Mouse (Mus musculus) kidney, postnatal 36 days (tissue): Measurements from ENCODE around the gene Cpne4.

Source experiments
- DNase-seq, 2 experiments: peaks; one replicate each; pipeline ENCODE4 v3.0.0; 2021 to 2022; ENCODE audit warnings: mixed read lengths in 2 of 2

Gene Cpne4

GRCm38 (mm10) chr9:105049636-105050035, 502.6 kb downstream of the Cpne4 start:
- DNase-seq, result no peak

- no peak for DNase-seq
Measured at GRCm38 (mm10) chr9:105050257-105050656, 503.2 kb downstream of the Cpne4 start.

GRCm38 (mm10) chr9:105053147-105053557, 506.1 kb downstream of the Cpne4 start, which contains the start of gene Mrpl3:
TSS of gene Mrpl3 (plus strand) at chr9:105053239.
- DNase-seq, result peak; percentile 84 to 89

GRCm38 (mm10) chr9:105053812-105054211, 506.7 kb downstream of the Cpne4 start:
- no peak for DNase-seq

- DNase-seq, result no peak
Measured at GRCm38 (mm10) chr9:105069106-105069505, 522.0 kb downstream of the Cpne4 start.

- peak in 1 of 2 experiments; percentile 23 for DNase-seq
Measured at GRCm38 (mm10) chr9:105072991-105073748, 526.1 kb downstream of the Cpne4 start.

- DNase-seq, result no peak
Measured at GRCm38 (mm10) chr9:105074851-105075250, 527.8 kb downstream of the Cpne4 start.

- DNase-seq, result no peak
Measured at GRCm38 (mm10) chr9:105076756-105077424, 529.8 kb downstream of the Cpne4 start.

- DNase-seq, result no peak
Measured at GRCm38 (mm10) chr9:105078460-105078859, 531.4 kb downstream of the Cpne4 start.

GRCm38 (mm10) chr9:105080246-105080645, 533.2 kb downstream of the Cpne4 start:
- no peak for DNase-seq
